Mouse (Mus musculus) myocyte (in vitro differentiated cells): ENCODE results near the gene Ripk1. TPM values are rescaled to one million over a fixed set of nuclear protein-coding genes. Genes with fewer than 3 reads are reported as not detected.
A peak's percentile ranks its signal among the peaks of the same experiment; 100 is the strongest.

Experiments
- H3K27me3 ChIP-seq: one replicate; pipeline ENCODE4 v1.6.1; 2011; ENCODE audit not compliant: control insufficient read depth, insufficient read depth, insufficient read length
- H3K36me3 ChIP-seq: one replicate; pipeline ENCODE4 v1.6.1; 2011; ENCODE audit not compliant: control insufficient read depth, insufficient read depth
- H3K4me2 ChIP-seq: one replicate; pipeline ENCODE4 v1.6.1; 2011; ENCODE audit warnings: low read depth, control low read depth
- H3K4me3 ChIP-seq: one replicate; pipeline ENCODE4 v1.5.1; 2011; ENCODE audit warnings: mild to moderate bottlenecking, control low read depth, moderate library complexity
- H3K79me2 ChIP-seq: one replicate; pipeline ENCODE4 v1.6.1; 2011; ENCODE audit not compliant: control insufficient read depth, insufficient read depth
- H3ac ChIP-seq: one replicate; pipeline ENCODE4 v1.6.1; 2011; ENCODE audit not compliant: control insufficient read depth, insufficient read length
- CEBPB ChIP-seq: IDR thresholded peaks from 2 replicates; pipeline ENCODE4 v1.6.1; 2011; ENCODE audit warnings: mild to moderate bottlenecking, moderate library complexity; ENCODE audit not compliant: poor library complexity, insufficient read depth, severe bottlenecking
- E2F4 ChIP-seq: IDR thresholded peaks from one replicate; pipeline ENCODE4 v1.6.1; 2011; ENCODE audit warnings: mild to moderate bottlenecking, control low read depth, moderate library complexity; ENCODE audit not compliant: insufficient read depth
- MAX ChIP-seq: IDR thresholded peaks from one replicate; pipeline ENCODE4 v1.6.1; 2011; ENCODE audit warnings: low read depth, mild to moderate bottlenecking, control low read depth
- MYOD1 ChIP-seq, 3 experiments: IDR thresholded peaks; one replicate each; pipeline ENCODE4 v1.6.1; 2011; ENCODE audit warnings: control low read depth in 2 of 3, low read depth in 2 of 3, mild to moderate bottlenecking in 2 of 3, moderate library complexity in 1 of 3; ENCODE audit not compliant: insufficient read length in 2 of 3, control insufficient read depth in 1 of 3
- MYOG ChIP-seq, 3 experiments: IDR thresholded peaks; one replicate each; pipeline ENCODE4 v1.6.1; 2011; ENCODE audit warnings: control low read depth in 2 of 3, low read depth in 2 of 3, mild to moderate bottlenecking in 2 of 3; ENCODE audit not compliant: insufficient read length in 2 of 3, control insufficient read depth in 1 of 3, insufficient read depth in 1 of 3
- POLR2A ChIP-seq: IDR thresholded peaks from one replicate; pipeline ENCODE4 v1.6.1; 2011; ENCODE audit warnings: low read depth, mild to moderate bottlenecking, control low read depth, moderate library complexity; ENCODE audit not compliant: insufficient read length
- POLR2AphosphoS2 ChIP-seq: IDR thresholded peaks from one replicate; pipeline ENCODE4 v1.6.1; 2011; ENCODE audit warnings: low read depth, control low read depth; ENCODE audit not compliant: insufficient read length
- REST ChIP-seq: IDR thresholded peaks from one replicate; pipeline ENCODE4 v1.6.1; 2011; ENCODE audit warnings: mild to moderate bottlenecking, control low read depth, moderate library complexity; ENCODE audit not compliant: insufficient read depth, insufficient read length
- SRF ChIP-seq: IDR thresholded peaks from one replicate; pipeline ENCODE4 v1.6.1; 2011; ENCODE audit warnings: low read depth; ENCODE audit not compliant: control insufficient read depth, insufficient read length
- TCF12 ChIP-seq: IDR thresholded peaks from one replicate; pipeline ENCODE4 v1.6.1; 2011; ENCODE audit warnings: mild to moderate bottlenecking, control low read depth; ENCODE audit not compliant: poor library complexity, insufficient read depth, severe bottlenecking
- TCF3 ChIP-seq: IDR thresholded peaks from one replicate; pipeline ENCODE4 v1.6.1; 2011; ENCODE audit warnings: low read depth, control low read depth; ENCODE audit not compliant: insufficient read length
- USF1 ChIP-seq: IDR thresholded peaks from one replicate; pipeline ENCODE4 v1.6.1; 2011; ENCODE audit warnings: low read depth, mild to moderate bottlenecking, control low read depth, moderate library complexity
- polyA plus RNA-seq: library from polyadenylated mRNA; unstranded; fragments of >200 nt; fragmentation: generic; extraction: Trizol; gene quantifications from one replicate; pipeline ENCODE4 v1.2.1, GENCODE M21; 2012; ENCODE audit warnings: missing spikeins

The Ripk1 gene
- polyA plus RNA-seq, 1 experiment: 6.5 TPM

DNA sequence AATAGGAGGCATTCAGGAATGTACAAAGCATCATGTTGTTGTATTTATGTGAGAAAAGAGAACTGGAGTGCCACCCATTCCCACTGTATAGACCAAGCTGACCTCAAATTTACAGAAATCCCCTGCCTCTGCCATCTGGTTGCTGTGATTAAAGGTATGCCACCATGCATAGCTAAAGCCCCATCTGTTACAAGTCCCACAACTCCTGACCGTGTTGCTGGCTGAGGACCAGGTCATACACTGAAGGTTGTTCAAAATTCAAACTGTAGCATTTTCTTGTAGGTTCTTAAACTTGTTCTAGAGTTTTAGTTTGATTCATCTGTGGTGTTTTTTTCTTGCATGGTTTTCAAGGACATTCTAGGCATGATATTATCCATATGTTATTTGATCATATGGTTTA is 16.4 kb downstream of the Ripk1 start:
- no peaks in the 10 kb centered on the region for H3K27me3 ChIP-seq
- no peak overlapping the region for H3K4me3 ChIP-seq
- H3K4me2 ChIP-seq: no peak overlapping the region
- H3K79me2 ChIP-seq: no peaks in the 10 kb centered on the region
- peaks cover 83% of the 10 kb centered on the region for H3K36me3 ChIP-seq
- TF ChIP-seq E2F4 (no peak), REST (no peak), TCF12 (no peak), USF1 (no peak), SRF (no peak), MYOG (IDR thresholded peaks at IDR 0.05; ENCODE audit: control insufficient read depth in 1 of 3, insufficient read depth in 1 of 3, insufficient read length in 2 of 3, low read depth in 2 of 3) (no peak), POLR2AphosphoS2 (no peak), TCF3 (no peak), MAX (no peak)
- H3ac ChIP-seq: no peak overlapping the region

DNA sequence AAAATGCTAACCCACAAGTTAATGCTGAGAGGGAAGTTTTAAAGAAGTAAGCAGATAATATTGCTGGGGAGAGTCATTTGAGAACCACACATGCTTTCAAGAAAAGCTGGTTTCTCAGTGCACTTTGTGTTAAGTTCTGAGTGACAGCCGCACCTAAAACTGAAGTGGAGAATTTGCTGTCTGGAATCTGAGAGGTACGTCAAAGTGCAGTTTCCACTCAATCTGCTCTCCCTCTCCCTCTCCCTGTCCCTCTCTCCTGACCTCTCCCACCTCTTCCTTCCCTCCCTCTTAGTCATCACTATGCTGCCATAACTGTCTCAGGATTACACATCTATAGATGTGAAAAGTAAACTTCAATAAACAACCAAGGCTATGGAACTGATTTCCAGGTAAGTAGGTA is 19.8 kb downstream of the Ripk1 start:
- H3K36me3 ChIP-seq: peaks cover 66% of the 10 kb centered on the region

DNA sequence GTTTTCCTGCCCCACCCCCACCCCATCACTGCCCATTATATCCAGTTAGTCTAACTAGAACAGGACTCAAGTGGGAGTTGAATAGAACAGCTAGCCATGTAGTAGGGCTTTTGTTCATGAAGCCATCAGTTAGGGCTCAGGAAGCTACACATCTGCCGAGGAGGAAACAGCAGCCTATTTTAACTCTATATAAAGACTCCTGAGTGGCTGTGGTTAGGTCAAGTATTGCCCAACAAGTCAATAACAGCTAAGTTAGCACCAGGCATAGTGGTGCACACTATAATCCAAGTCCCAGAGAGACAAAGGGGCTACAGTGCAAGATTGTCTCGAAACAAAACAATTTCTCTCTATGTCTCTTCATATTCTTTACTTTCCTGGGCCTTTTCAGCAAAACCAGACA is 29.9 kb downstream of the Ripk1 start:
- TF ChIP-seq REST (no peak), MAX (no peak), MYOD1 (IDR thresholded peaks at IDR 0.05; ENCODE audit: control insufficient read depth in 1 of 3, insufficient read length in 2 of 3, low read depth in 2 of 3) (no peak), CEBPB (no peak), USF1 (no peak), E2F4 (no peak), POLR2AphosphoS2 (no peak), SRF (no peak), POLR2A (no peak)
- no peak overlapping the region for H3K4me2 ChIP-seq
- no peaks in the 10 kb centered on the region for H3K27me3 ChIP-seq
- H3K79me2 ChIP-seq: no peaks in the 10 kb centered on the region
- H3K4me3 ChIP-seq: no peak overlapping the region
- H3ac ChIP-seq: no peak overlapping the region
- peaks cover 42% of the 10 kb centered on the region for H3K36me3 ChIP-seq

More for the DNA sequence above, 19.8 kb downstream of the Ripk1 start:
- H3K4me3 ChIP-seq: no peak overlapping the region
- no peaks in the 10 kb centered on the region for H3K79me2 ChIP-seq
- no peaks in the 10 kb centered on the region for H3K27me3 ChIP-seq
- no peak overlapping the region for H3ac ChIP-seq
- TF ChIP-seq MYOD1 (IDR thresholded peaks at IDR 0.05; ENCODE audit: control insufficient read depth in 1 of 3, insufficient read length in 2 of 3, low read depth in 2 of 3): no peak
- no peak for TF ChIP-seq MYOG (IDR thresholded peaks at IDR 0.05; ENCODE audit: control insufficient read depth in 1 of 3, insufficient read depth in 1 of 3, insufficient read length in 2 of 3, low read depth in 2 of 3)
- TF ChIP-seq USF1: no peak
- no peak for TF ChIP-seq TCF3
- no peak for TF ChIP-seq SRF
- TF ChIP-seq MAX: no peak
- TF ChIP-seq E2F4: no peak
- no peak overlapping the region for H3K4me2 ChIP-seq

DNA sequence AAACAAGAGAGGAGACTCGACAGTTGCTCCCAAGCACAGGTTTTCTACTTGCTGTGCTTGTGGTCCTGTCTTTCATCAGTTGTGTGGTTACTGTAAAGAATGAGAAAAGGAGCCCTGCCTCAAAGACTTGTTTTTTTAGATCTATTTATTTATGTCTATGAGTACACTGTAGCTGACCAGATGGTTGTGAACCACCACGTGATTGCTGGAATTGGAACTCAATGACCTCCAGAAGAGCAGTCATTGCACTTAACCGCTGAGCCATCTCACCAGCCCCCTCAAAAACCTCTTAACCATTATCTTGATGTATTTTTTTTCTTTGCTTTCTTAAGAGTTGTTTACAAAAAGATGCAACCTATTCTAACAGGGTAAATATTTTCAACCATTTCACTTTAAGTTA is 33.3 kb downstream of the Ripk1 start:
- H3K4me2 ChIP-seq: no peak overlapping the region
- TF ChIP-seq E2F4 (no peak), POLR2AphosphoS2 (peak; percentile 1)
- no peaks in the 10 kb centered on the region for H3K27me3 ChIP-seq
- H3K36me3 ChIP-seq: peaks cover 19% of the 10 kb centered on the region
- H3K79me2 ChIP-seq: peaks cover 6% of the 10 kb centered on the region
- H3K4me3 ChIP-seq: no peak overlapping the region
- H3ac ChIP-seq: no peak overlapping the region

DNA sequence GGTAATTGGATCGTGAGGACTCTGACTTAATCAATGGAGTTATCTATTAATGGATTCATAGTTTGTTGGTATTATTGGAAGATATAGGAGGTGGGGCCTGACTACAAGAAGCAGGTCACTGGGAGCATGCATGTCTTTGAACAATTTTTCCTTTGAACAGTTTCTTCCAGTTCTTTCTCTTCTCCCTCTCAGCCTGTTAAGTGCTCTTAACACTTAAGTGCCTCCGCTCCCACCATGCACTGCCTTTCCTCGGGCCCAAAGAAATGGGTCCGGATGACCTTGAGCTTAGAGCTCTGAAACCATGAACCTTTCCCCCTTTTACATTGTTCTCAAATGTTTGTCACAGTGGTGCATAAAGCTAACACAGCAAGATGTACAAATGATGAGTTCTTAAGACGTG is 34.6 kb downstream of the Ripk1 start:
- TF ChIP-seq MYOG (IDR thresholded peaks at IDR 0.05; ENCODE audit: control insufficient read depth in 1 of 3, insufficient read depth in 1 of 3, insufficient read length in 2 of 3, low read depth in 2 of 3) (no peak), USF1 (no peak), SRF (no peak), TCF3 (no peak), MYOD1 (IDR thresholded peaks at IDR 0.05; ENCODE audit: control insufficient read depth in 1 of 3, insufficient read length in 2 of 3, low read depth in 2 of 3) (no peak), POLR2A (no peak), CEBPB (no peak)
- peaks cover 10% of the 10 kb centered on the region for H3K36me3 ChIP-seq
- H3K4me2 ChIP-seq: peak overlapping the region; percentile 94

More for the DNA sequence above, 34.6 kb downstream of the Ripk1 start:
- Histone ChIP-seq H3K27me3 (no peaks in the 10 kb centered on the region), H3K4me3 (peak overlapping the region; percentile 53), H3ac (no peak overlapping the region), H3K79me2 (peaks cover 6% of the 10 kb centered on the region)
